ENCODE assay signal across 29 mouse cellular contexts in the genomic region with DNA sequence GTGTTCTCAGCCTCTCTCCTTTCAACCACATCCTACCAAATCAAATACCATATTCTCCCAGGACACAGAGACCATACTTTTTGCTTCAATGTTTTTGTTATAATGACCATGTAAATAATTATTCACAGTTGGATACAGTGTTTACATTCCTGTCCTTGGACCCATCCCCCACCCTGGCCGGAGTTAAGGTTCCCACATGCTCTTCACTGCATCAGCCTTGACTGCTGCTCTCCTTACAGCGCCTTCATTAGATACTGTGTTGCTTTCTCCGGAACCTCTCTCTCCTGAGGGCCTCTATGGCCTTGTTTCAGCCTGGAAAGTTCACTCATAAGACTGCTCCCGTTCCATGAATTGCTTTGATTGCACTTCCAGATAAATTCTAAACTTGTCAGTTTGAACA. TPM values are rescaled to one million over a fixed set of nuclear protein-coding genes. Genes with fewer than 3 reads are reported as not detected.
A peak's percentile ranks its signal among the peaks of the same experiment; 100 is the strongest.
DNase-seq lines count a peak whose midpoint lies in the region; ATAC-seq and TF ChIP-seq lines count a peak whose summit lies in the region.
"Had no signal": no experiment of that assay in that cellular context is flagged by ENCODE, and none has a peak within 500 bp of the region (broad histone marks: within the 10 kb centered on the region; RNA-seq: fewer than 3 reads in every experiment).

No protein-coding gene starts in this region.

- peaks cover 6% of the 10 kb centered on the region; the same call in 1 of the 2 replicates for H3K4me1 ChIP-seq in intestine, embryonic 14.5 days (replicated peaks; ENCODE audit: control insufficient read depth, insufficient read depth, low read length)
- H3K4me1 ChIP-seq in intestine, embryonic 16.5 days (ENCODE audit: control insufficient read depth, insufficient read depth, low read length), result peaks cover 3% of the 10 kb centered on the region; the same call in 1 of the 2 replicates
- H3K4me1 ChIP-seq in lung, embryonic 16.5 days (replicated peaks; ENCODE audit: control insufficient read depth, insufficient read depth, low read length), result peaks cover 5% of the 10 kb centered on the region
- peaks cover 16% of the 10 kb centered on the region for H3K4me1 ChIP-seq in stomach, embryonic 14.5 days (ENCODE audit: control insufficient read depth, insufficient read depth, low read length)
- H3K4me1 ChIP-seq in stomach, postnatal 0 days (replicated peaks; ENCODE audit: control insufficient read depth, insufficient read depth), result no peaks in the 10 kb centered on the region

- no peak overlapping the region for H3K4me3 ChIP-seq in intestine, embryonic 14.5 days (ENCODE audit: low read depth, low read length)
- H3K4me3 ChIP-seq in intestine, embryonic 16.5 days (ENCODE audit: low read length), result no peak overlapping the region
- H3K4me3 ChIP-seq in lung, embryonic 16.5 days (ENCODE audit: low read length), result no peak overlapping the region
- no peak overlapping the region for H3K4me3 ChIP-seq in stomach, embryonic 14.5 days (ENCODE audit: low read depth, low read length)
- H3K4me3 ChIP-seq in stomach, postnatal 0 days (ENCODE audit: low read depth, low read length), result no peak overlapping the region
- H3K4me3 ChIP-seq: embryonic facial prominence, embryonic 12.5 days; embryonic facial prominence, embryonic 15.5 days; heart, embryonic 13.5 days had no signal

- no peaks in the 10 kb centered on the region for H3K36me3 ChIP-seq in intestine, embryonic 14.5 days (ENCODE audit: control insufficient read depth, insufficient read depth, low read length)
- H3K36me3 ChIP-seq in intestine, embryonic 16.5 days (ENCODE audit: control insufficient read depth, insufficient read depth, low read length), result no peaks in the 10 kb centered on the region
- H3K36me3 ChIP-seq in lung, embryonic 16.5 days (ENCODE audit: control insufficient read depth, insufficient read depth, low read length), result no peaks in the 10 kb centered on the region
- H3K36me3 ChIP-seq in stomach, embryonic 14.5 days (ENCODE audit: control insufficient read depth, insufficient read depth, low read length), result no peaks in the 10 kb centered on the region
- no peaks in the 10 kb centered on the region for H3K36me3 ChIP-seq in stomach, postnatal 0 days (ENCODE audit: control insufficient read depth, insufficient read depth, low read length)
- H3K36me3 ChIP-seq: embryonic facial prominence, embryonic 12.5 days; embryonic facial prominence, embryonic 15.5 days; heart, embryonic 13.5 days had no signal

- ATAC-seq in intestine, embryonic 14.5 days (replicated peaks; ENCODE audit: low FRiP score, low TSS enrichment, low read depth), result no peak
- no peak for ATAC-seq in intestine, embryonic 16.5 days
- peak; percentile 32; the same call in 1 of the 2 replicates for ATAC-seq in lung, embryonic 16.5 days (ENCODE audit: low read depth)
- peak; percentile 49; the same call in 1 of the 2 replicates for ATAC-seq in stomach, embryonic 14.5 days (ENCODE audit: insufficient number of reproducible peaks, insufficient read depth, low FRiP score, low read depth)
- ATAC-seq in stomach, postnatal 0 days (ENCODE audit: low FRiP score, low TSS enrichment), result no peak
- ATAC-seq: CD4-positive, CD25-positive, alpha-beta regulatory T cell, adult 4 months; forebrain, embryonic 14.5 days; forebrain, postnatal 0 days had no signal

- DNase-seq in intestine, embryonic 14.5 days (ENCODE audit: low spot score), result no peak
- no peak for DNase-seq in lung, postnatal 14 days
- DNase-seq in stomach, postnatal 0 days (ENCODE audit: low spot score), result no peak
- DNase-seq in testis, postnatal 14 days (ENCODE audit: low spot score), result peak; percentile 85
- no peak for DNase-seq in thymus, postnatal 10 days (ENCODE audit: low spot score in 2 of 2)
- DNase-seq: adrenal gland, adult 2 months; adrenal gland, postnatal 14 days; cerebellum, adult 11 months; cerebellum, adult 2 months; cerebellum, adult 9-11 months; cerebellum, postnatal 25 days; forebrain, postnatal 0 days; gastrocnemius, postnatal 25 days; heart, postnatal 14 days; heart, postnatal 4 days had no signal

- TF ChIP-seq CTCF in stomach, postnatal 0 days (IDR thresholded peaks at IDR 0.05; ENCODE audit: low read depth), result no peak

- peak overlapping the region; percentile 62; the same call in 1 of the 2 replicates for H3K27ac ChIP-seq in intestine, embryonic 14.5 days (ENCODE audit: low read depth)
- H3K27ac ChIP-seq in intestine, embryonic 16.5 days (ENCODE audit: low read length), result no peak overlapping the region
- no peak overlapping the region for H3K27ac ChIP-seq in lung, embryonic 16.5 days (ENCODE audit: low read length)
- H3K27ac ChIP-seq in stomach, embryonic 14.5 days (ENCODE audit: low read length), result no peak overlapping the region; the same call in 1 of the 2 replicates
- H3K27ac ChIP-seq in stomach, postnatal 0 days (replicated peaks), result no peak overlapping the region
- H3K27ac ChIP-seq: embryonic facial prominence, embryonic 12.5 days; embryonic facial prominence, embryonic 15.5 days; heart, embryonic 13.5 days; hindbrain, embryonic 14.5 days had no signal

- H3K4me2 ChIP-seq in intestine, embryonic 14.5 days (ENCODE audit: low read length), result no peak overlapping the region
- H3K4me2 ChIP-seq in intestine, embryonic 16.5 days (ENCODE audit: low read depth, low read length), result no peak overlapping the region
- H3K4me2 ChIP-seq in lung, embryonic 16.5 days (ENCODE audit: low read depth, low read length), result no peak overlapping the region
- no peak overlapping the region for H3K4me2 ChIP-seq in stomach, embryonic 14.5 days (replicated peaks; ENCODE audit: low read depth, low read length)
- H3K4me2 ChIP-seq in stomach, postnatal 0 days (replicated peaks; ENCODE audit: low read depth), result no peak overlapping the region
- H3K4me2 ChIP-seq: embryonic facial prominence, embryonic 12.5 days; embryonic facial prominence, embryonic 15.5 days; heart, embryonic 13.5 days; hindbrain, embryonic 14.5 days had no signal

- TF ChIP-seq EP300 in stomach, postnatal 0 days (optimal IDR thresholded peaks at IDR 0.05), result no peak

- H3K9me3 ChIP-seq in intestine, embryonic 14.5 days (ENCODE audit: control insufficient read depth, low read length), result no peaks in the 10 kb centered on the region
- no peaks in the 10 kb centered on the region for H3K9me3 ChIP-seq in intestine, embryonic 16.5 days (ENCODE audit: control insufficient read depth, low read length)
- no peaks in the 10 kb centered on the region for H3K9me3 ChIP-seq in lung, embryonic 16.5 days (ENCODE audit: control insufficient read depth, low read length)
- H3K9me3 ChIP-seq in stomach, embryonic 14.5 days (ENCODE audit: control insufficient read depth, low read depth, low read length), result no peaks in the 10 kb centered on the region
- no peaks in the 10 kb centered on the region for H3K9me3 ChIP-seq in stomach, postnatal 0 days (ENCODE audit: control insufficient read depth, low read length)
- H3K9me3 ChIP-seq: embryonic facial prominence, embryonic 12.5 days; embryonic facial prominence, embryonic 15.5 days; heart, embryonic 13.5 days had no signal

- 39% methylated on average over 4 of the region's 4 CpGs for WGBS in intestine, embryonic 14.5 days
- 42% methylated on average over 4 of the region's 4 CpGs for WGBS in intestine, embryonic 16.5 days
- 49% methylated on average over 4 of the region's 4 CpGs for WGBS in lung, embryonic 16.5 days
- 41% methylated on average over 4 of the region's 4 CpGs for WGBS in stomach, embryonic 14.5 days
- 48% methylated on average over 4 of the region's 4 CpGs for WGBS in stomach, postnatal 0 days

- H3K9ac ChIP-seq in intestine, embryonic 14.5 days (ENCODE audit: low read length), result no peak overlapping the region
- no peak overlapping the region for H3K9ac ChIP-seq in intestine, embryonic 16.5 days (ENCODE audit: low read depth, low read length)
- H3K9ac ChIP-seq in lung, embryonic 16.5 days (ENCODE audit: low read length), result no peak overlapping the region
- H3K9ac ChIP-seq in stomach, embryonic 14.5 days (replicated peaks; ENCODE audit: low read depth, low read length), result no peak overlapping the region
- no peak overlapping the region for H3K9ac ChIP-seq in stomach, postnatal 0 days (ENCODE audit: low read length)
- H3K9ac ChIP-seq: embryonic facial prominence, embryonic 12.5 days; embryonic facial prominence, embryonic 15.5 days; forebrain, postnatal 0 days; heart, embryonic 13.5 days; hindbrain, embryonic 14.5 days had no signal

- H3K27me3 ChIP-seq in intestine, embryonic 14.5 days (replicated peaks; ENCODE audit: control insufficient read depth, insufficient read depth, low read length), result no peaks in the 10 kb centered on the region
- H3K27me3 ChIP-seq in intestine, embryonic 16.5 days (replicated peaks; ENCODE audit: control insufficient read depth, insufficient read depth, low read length), result no peaks in the 10 kb centered on the region
- no peaks in the 10 kb centered on the region for H3K27me3 ChIP-seq in lung, embryonic 16.5 days (ENCODE audit: control insufficient read depth, insufficient read depth, low read depth, low read length)
- H3K27me3 ChIP-seq in stomach, embryonic 14.5 days (ENCODE audit: control insufficient read depth, insufficient read depth, low read length), result no peaks in the 10 kb centered on the region
- H3K27me3 ChIP-seq in stomach, postnatal 0 days (ENCODE audit: control insufficient read depth, insufficient read depth, low read length), result no peaks in the 10 kb centered on the region
- H3K27me3 ChIP-seq: embryonic facial prominence, embryonic 12.5 days; embryonic facial prominence, embryonic 15.5 days; heart, embryonic 13.5 days had no signal

RNA-seq across cellular contexts. Expression of a gene that starts 18.7 kb away (rescaled TPM):
- not detected in 2 replicates for polyA plus RNA-seq in intestine, embryonic 14.5 days (2014; fragmentation: Nextera tagmentation; extraction: Ambion mirVana)
- polyA plus RNA-seq in intestine, embryonic 16.5 days (2015; fragmentation: Nextera tagmentation; extraction: Ambion mirVana), result not detected in 2 replicates
- not detected in 2 replicates for polyA plus RNA-seq in lung, embryonic 16.5 days (2015; fragmentation: Nextera tagmentation; extraction: Ambion mirVana)
- polyA plus RNA-seq in stomach, embryonic 14.5 days (2014; fragmentation: Nextera tagmentation; extraction: Ambion mirVana), result not detected in 2 replicates
- 0.08 TPM in 1 of 2 replicates, not detected in the other for polyA plus RNA-seq in stomach, postnatal 0 days (2015; fragmentation: Nextera tagmentation; extraction: Ambion mirVana)
- polyA plus RNA-seq: adrenal gland, adult 2 months; C2C12; CD4-positive, CD25-positive, alpha-beta regulatory T cell, adult 4 months; cerebellum, adult 2 months; embryonic facial prominence, embryonic 12.5 days; embryonic facial prominence, embryonic 15.5 days; forebrain, embryonic 11.5 days; forebrain, embryonic 14.5 days; forebrain, postnatal 0 days; frontal cortex, adult 2 months; gonadal fat pad, adult 2 months; heart, embryonic 13.5 days; heart, embryonic 16.5 days; hindbrain, embryonic 14.5 days had no signal

RNA-seq across cellular contexts. Expression of a gene that starts 21.9 kb away (rescaled TPM):
- 0.15 and 0.19 TPM in 2 replicates for polyA plus RNA-seq in intestine, embryonic 14.5 days (2014; fragmentation: Nextera tagmentation; extraction: Ambion mirVana)
- 0.22 and 0.27 TPM in 2 replicates for polyA plus RNA-seq in intestine, embryonic 16.5 days (2015; fragmentation: Nextera tagmentation; extraction: Ambion mirVana)
- polyA plus RNA-seq in lung, embryonic 16.5 days (2015; fragmentation: Nextera tagmentation; extraction: Ambion mirVana), result 0.21 and 0.43 TPM in 2 replicates
- 0.07 and 0.32 TPM in 2 replicates for polyA plus RNA-seq in stomach, embryonic 14.5 days (2014; fragmentation: Nextera tagmentation; extraction: Ambion mirVana)
- polyA plus RNA-seq in stomach, postnatal 0 days (2015; fragmentation: Nextera tagmentation; extraction: Ambion mirVana), result 0.15 and 0.18 TPM in 2 replicates
- polyA plus RNA-seq: adrenal gland, adult 2 months; CD4-positive, CD25-positive, alpha-beta regulatory T cell, adult 4 months; heart, embryonic 13.5 days had no signal

RNA-seq across cellular contexts. Expression of a gene that starts 50.4 kb away (rescaled TPM):
- 0.08 and 0.42 TPM in 2 replicates for polyA plus RNA-seq in intestine, embryonic 14.5 days (2014; fragmentation: Nextera tagmentation; extraction: Ambion mirVana)
- polyA plus RNA-seq in intestine, embryonic 16.5 days (2015; fragmentation: Nextera tagmentation; extraction: Ambion mirVana), result 0.12 and 0.31 TPM in 2 replicates
- 0.31 and 0.64 TPM in 2 replicates for polyA plus RNA-seq in lung, embryonic 16.5 days (2015; fragmentation: Nextera tagmentation; extraction: Ambion mirVana)
- polyA plus RNA-seq in stomach, embryonic 14.5 days (2014; fragmentation: Nextera tagmentation; extraction: Ambion mirVana), result 0.25 and 0.26 TPM in 2 replicates
- polyA plus RNA-seq in stomach, postnatal 0 days (2015; fragmentation: Nextera tagmentation; extraction: Ambion mirVana), result 0.13 and 0.19 TPM in 2 replicates
- polyA plus RNA-seq: CD4-positive, CD25-positive, alpha-beta regulatory T cell, adult 4 months had no signal

RNA-seq across cellular contexts. Expression of a gene that starts 51.5 kb away (rescaled TPM):
- polyA plus RNA-seq in intestine, embryonic 14.5 days (2014; fragmentation: Nextera tagmentation; extraction: Ambion mirVana), result 27.2 and 28.7 TPM in 2 replicates
- polyA plus RNA-seq in intestine, embryonic 16.5 days (2015; fragmentation: Nextera tagmentation; extraction: Ambion mirVana), result 20.2 and 23.4 TPM in 2 replicates
- 137 and 147 TPM in 2 replicates for polyA plus RNA-seq in lung, embryonic 16.5 days (2015; fragmentation: Nextera tagmentation; extraction: Ambion mirVana)
- 35.3 and 37.9 TPM in 2 replicates for polyA plus RNA-seq in stomach, embryonic 14.5 days (2014; fragmentation: Nextera tagmentation; extraction: Ambion mirVana)
- 28.8 and 32.7 TPM in 2 replicates for polyA plus RNA-seq in stomach, postnatal 0 days (2015; fragmentation: Nextera tagmentation; extraction: Ambion mirVana)

Comparison
In these comparisons a context has a peak if more than half of its experiments do, and no peak if none do; other contexts are left out.
1. ATAC-seq: peak in lung, embryonic 16.5 days (single experiment) and stomach, embryonic 14.5 days (single experiment); none in intestine, embryonic 14.5 days (single experiment), intestine, embryonic 16.5 days (single experiment) and stomach, postnatal 0 days (single experiment).